Mouse (Mus musculus): Measurements from ENCODE around the gene Polr1c.

The Polr1c gene

DNA sequence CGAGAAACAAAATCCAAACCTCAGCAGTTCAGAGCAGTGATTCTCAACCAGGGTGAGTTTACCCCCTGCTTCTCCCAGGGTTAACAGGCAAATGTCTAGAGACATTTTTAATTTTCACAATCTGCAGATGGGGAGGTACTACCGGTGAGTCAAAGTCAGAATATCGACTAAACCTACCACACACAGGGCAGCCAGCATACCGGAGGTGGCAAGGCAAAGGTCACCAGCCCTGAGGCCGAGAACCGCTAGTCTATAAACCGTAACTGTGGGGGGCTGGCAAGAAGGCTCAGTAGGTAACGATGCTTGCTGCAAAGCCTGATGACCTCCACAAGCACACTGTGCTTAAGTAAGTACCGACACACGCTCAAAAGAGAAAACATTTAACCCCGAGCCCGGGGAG is 17.6 kb upstream of the Polr1c start:
- DNase-seq: no peak

DNA sequence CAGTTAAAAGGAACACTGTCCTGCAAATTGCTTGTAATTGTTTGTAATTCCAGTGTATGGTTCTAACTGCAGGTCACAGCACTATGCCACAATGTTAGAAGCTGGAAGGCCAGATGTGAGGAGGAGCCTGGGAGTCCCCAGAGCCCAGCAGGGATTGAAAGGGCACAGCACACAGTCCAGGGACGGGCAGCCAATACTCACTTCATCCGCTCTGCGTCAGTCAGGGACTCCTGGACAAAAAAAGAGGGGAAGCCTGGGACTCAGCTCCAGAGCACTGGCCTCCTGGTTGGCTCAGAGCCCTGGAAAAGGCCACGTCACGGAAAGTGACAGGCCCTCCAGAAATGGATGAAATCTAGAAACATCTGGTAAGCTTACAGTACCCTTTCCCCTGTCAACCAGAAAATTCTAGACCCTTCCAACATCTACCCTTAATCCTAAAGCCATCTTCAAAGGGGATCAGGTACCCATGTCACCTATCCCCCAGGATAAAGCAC is 14.4 kb upstream of the Polr1c start:
- no peak for DNase-seq

DNA sequence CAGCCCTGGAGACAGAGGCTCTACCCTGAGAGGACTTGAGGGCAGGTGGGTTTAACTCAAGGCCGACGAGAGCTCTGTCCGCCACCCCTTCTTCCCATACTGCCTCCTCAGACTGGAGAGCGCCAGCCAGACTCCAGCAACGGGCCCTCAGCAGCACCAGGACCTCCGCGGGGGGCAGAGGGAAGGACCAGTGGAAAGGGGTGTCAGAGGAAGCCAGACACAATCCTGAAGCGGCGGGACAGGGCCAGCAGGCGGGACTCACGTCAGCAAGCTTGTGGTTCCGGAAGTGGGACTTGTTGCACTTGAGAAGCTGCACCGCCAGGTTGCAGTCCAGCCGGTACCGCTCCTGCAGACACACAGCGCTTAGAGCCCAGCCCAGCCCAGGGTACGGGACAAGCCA is 11.8 kb upstream of the Polr1c start:
- peak in 1 of 2 experiments; percentile 31 for DNase-seq

GRCm38 (mm10) chr17:46258279-46259053 is 10.6 kb upstream of the Polr1c start:
- peak in 1 of 2 experiments; percentile 30 for DNase-seq

DNA sequence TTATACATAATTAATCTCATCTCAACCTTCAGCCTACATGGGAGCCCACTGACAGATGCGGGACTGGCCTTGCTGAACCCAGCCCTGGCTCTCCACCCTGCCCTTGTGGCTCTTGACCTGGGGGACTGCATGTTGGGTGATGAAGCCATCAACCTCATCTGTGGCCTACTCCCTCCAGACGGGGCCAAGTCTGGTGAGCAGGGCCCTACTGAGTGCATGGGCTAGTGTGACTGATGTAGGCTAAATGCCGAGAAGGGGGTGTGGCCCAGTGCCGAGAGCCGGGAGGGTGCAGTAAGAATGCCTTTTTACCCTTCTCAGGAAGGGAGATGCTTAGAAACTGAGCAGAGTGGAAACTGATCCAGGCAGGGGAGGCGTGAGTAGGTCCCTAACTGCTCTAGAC is 7.3 kb upstream of the Polr1c start:
- no peak for DNase-seq

DNA sequence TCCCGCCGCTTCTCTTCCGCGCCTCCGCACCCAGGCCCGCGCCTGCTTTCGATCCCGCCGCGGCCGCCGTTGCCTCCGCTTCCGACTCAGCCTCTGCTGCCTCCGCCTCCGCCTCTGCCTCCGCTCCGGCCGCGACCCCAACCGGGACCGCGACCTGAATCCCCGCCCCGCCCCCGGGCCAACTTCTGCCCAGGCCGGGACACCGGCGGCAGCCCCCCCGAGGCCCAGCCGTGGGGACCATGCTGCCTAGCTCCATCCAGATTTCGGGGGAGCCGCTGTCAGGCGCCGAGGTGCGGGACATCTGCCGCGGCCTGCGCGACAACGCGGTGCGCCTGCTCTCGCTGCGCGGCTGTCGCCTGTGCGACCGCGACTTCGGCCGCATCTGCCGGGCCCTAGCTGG is 6.3 kb upstream of the Polr1c start:
- DNase-seq: no peak

DNA sequence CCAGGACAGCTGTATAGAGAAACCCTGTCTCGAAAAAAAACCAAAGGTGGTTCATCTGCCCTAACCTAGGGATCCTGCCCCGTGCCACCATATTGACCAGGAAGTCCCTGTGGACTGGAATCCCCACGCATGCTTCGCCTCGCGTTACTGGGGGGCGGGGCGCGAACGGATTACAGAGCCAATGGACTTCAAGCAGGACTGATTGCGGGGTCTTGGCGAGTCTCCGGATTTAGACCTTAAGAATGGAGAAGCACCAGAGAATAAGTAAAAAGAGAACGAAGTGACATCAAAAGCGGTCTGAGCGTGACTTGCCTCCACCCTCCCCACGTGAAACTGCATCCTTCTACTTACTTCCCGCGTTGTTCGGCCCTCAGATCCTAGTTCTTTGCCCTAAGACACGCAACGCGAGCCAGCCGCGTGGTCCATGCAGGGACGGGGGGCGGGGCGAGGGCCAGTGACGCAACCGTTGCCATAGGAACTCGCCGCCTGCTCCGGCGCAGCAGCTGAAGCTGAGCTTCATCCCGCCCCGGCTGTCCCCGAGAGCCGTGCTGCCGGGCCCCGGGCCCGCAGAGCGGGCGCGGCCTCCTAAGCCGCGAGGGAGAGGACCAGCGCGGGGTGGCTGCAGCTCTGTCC is 5.7 kb upstream of the Polr1c start, which contains the start of gene Lrrc73:
Gene Lrrc73, plus strand, starts transcription at position 80 of the 633 bp plus-strand sequence.
- peak; percentile 92 to 93 for DNase-seq

DNA sequence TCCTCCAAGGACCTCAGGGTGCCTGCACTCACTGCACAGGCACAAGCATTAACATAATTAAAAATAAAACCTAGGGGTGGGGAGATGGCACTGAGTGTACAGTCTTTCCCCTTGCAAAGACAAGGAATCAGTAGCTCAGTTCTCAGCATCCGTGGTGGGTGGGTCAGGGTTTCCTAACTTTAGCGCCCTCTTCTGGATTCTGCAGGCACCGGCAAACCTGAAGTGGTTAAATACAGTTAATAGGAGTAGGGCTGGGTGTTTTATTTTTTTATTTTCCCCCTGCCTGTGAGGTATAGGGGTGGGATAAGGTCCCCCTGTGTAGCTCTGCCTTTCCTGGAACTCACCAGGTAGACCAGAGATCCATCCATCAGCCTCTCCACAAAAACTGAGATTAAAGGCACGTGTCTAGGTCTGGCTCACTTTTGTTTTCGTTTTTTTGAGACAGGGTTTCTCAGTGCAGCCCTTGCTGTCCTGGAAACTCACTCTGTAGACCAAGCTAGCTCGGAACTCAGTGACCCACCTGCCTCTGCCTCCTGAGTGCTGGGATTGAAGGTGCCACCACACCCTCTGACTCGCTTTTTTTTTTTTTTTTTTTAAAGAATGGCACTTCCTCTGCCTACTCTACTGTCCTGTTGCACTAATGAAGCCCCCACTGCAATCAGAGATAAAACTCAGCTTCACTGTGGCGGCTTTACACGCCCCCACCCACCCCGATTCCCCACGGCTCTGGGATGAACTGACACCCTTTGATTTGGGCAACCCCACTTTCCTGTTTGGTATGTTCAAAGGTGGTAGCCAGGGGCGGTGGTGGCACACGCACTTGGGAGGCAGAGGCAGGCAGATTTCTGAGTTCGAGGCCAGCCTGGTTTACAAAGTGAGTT is 5.0 kb upstream of the Polr1c start:
- peak in 1 of 2 experiments; percentile 63 for DNase-seq

DNA sequence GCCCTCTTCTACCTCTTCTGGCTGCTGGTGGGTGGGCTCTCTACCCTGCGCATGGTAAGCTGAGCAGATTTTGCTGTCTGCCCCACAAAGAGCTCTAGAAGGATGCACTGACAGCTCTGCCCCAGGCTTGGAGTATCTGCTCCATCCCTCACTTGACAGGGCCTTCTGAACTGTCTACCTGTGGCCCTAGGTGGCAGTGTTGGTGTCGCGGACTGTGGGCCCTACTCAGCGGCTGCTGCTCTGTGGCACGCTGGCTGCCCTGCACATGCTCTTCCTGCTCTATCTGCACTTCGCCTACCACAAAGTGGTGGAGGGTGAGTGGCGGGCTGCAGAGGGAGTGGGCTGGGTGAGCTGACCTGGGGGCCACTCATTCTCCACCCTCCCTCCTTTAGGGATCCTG is 3.3 kb upstream of the Polr1c start:
- no peak for DNase-seq

DNA sequence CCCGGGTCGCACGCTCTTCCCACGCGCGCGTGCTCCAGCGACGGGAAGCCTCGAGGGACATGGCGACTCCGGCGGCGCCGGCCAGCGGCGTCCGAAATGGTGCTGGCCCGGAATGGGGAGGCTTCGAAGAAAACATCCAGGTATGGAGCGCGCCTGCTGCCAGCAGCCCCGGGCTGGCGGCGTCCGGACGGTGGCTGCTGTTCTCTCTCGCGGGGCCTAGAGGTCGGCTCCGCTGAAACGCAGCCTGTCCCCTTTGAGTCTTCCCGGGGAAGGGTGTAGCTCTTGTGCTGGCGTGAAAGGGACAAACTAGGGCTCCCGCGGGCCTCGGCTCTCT is 302 bp upstream of the Polr1c start:
- no peak for DNase-seq

GRCm38 (mm10) chr17:46244579-46244978 is 3.3 kb downstream of the Polr1c start:
- peak; percentile 71 to 87 for DNase-seq

GRCm38 (mm10) chr17:46243624-46244023 is 4.2 kb downstream of the Polr1c start:
- DNase-seq: no peak

DNA sequence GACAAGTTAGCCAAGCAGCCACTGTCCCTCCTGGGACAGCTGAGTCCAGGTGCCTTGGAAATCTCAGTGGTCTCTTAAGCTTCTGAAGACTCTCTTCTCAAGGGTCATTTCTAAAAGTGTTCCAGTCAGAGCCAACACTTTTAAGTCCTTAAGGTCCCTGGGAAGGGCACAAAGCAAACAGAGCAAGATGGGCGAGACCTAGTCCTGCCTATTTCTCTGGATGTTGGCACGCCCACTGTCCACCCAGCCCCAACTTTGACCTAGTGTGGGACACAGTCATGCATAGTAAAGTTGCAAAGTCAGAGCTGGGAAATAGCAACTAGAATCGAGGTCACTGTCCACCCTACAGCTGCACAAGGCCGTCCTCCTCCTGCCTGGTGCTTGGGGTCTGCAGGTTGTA is 4.9 kb downstream of the Polr1c start:
- peak; percentile 56 to 78 for DNase-seq

DNA sequence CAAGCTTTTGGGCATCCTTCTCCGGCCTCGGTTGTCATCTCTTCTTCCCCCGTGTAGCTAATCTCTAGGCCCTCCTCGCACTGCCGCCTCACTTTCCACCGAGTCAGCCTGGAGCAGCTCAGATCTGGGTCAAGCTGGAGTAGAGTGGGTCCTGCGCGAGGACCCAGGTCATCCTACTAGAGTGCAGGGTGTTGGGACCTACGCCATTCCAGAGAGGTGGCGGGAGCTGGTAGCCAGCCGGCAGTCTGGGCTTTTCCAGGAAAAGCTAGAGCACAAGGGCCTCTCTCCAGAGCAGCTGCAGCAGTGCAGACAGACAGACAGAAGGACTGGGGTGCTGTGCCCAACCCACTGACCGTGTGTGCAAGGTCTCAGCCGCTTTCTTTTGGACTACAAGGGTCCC is 5.6 kb downstream of the Polr1c start:
- DNase-seq: peak; percentile 21 to 57

- peak in 1 of 2 experiments; percentile 34 for DNase-seq
Observed at GRCm38 (mm10) chr17:46241471-46241870, 6.4 kb downstream of the Polr1c start.

- no peak for DNase-seq
Observed at GRCm38 (mm10) chr17:46239516-46240114, 8.2 kb downstream of the Polr1c start.

DNA sequence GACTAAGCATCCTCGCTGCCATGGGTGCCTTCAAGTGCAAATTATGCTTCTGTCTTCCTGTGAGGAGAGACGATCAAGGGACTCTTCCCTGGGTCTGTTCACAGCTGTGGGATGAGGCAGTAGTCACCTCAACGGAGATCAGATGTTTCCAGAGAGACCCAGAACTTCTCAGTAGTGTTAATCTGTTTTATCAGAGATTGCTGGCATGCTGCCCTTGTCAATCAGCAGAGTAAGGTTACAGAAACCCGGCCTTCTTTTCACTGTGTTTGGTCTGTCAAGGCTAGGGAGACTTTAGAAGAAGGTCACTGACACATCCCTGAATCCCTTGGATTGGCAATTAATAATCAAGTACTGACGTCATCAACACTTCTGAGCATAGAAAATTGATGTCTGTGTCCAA is 10.4 kb downstream of the Polr1c start:
- DNase-seq: no peak

DNA sequence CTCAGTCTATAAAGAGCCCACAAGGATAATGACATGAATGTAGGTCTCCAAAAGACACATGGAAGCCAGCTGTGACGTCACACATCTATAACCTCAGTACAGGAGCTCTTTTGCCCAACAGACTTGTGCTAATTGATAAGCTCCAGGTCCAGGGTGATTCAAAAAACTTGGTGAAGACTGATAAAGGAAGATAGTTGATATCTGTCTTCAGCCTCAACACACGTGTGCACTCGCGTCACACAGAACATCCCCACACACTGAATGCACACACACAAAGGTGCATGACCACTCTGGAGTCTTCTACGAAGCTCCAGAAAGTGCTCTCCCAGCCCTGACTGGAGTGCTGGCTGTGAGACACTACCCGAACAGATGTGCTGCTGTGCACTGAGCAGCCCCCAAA is 10.8 kb downstream of the Polr1c start:
- no peak for DNase-seq

DNA sequence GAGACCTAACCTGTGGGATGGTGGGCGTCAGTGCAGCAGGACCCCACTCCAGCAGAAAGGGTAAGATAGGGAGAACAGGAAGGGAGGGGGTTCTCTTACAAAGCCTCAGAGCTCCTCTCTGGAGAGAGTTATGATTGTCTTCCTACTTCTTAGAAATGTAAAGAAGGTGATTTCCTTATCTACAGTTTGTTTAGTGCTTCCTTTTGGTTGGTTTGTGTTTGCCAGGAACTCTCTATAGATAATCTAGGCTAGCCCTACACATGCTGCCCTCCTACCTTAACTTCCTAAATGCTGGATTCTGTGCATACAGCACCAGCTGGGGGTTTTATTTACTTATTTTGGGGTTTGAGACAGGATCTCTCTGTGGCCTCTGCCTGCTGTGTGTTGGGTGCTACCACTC is 11.8 kb downstream of the Polr1c start:
- DNase-seq: no peak

- DNase-seq: no peak
Observed at GRCm38 (mm10) chr17:46227576-46227975, 20.3 kb downstream of the Polr1c start.

DNA sequence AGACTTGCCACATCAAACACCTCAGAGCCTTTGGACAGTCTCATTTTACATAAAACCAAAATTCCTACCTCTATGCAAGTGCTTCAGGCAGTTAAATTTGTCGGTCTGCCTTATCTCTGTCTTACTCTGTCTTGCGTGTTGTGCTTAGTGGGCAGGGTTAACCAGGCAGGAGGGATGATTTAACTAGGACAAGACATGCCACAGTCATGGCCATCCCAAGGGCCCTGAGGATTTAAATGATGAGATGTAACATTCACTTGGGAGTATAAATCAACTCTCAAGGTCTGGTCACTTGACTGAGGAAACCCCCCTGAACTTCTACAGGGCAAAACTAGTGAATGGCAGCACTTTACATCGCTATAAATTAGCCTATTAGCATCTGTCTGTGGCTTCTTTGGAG is 26.3 kb downstream of the Polr1c start:
- DNase-seq: no peak

- DNase-seq: no peak
Observed at GRCm38 (mm10) chr17:46210550-46210949, 37.3 kb downstream of the Polr1c start.

GRCm38 (mm10) chr17:46206676-46207075 is 41.2 kb downstream of the Polr1c start:
- no peak for DNase-seq

All from lung, postnatal 4 days (tissue).